Mouse (Mus musculus) megakaryocyte, embryonic 14.5 days (primary cell): ENCODE results near the gene Ubr3.

Experiments used
- FLI1 ChIP-seq: IDR thresholded peaks from 2 replicates; pipeline ENCODE4 v1.6.1; 2012; ENCODE audit warnings: low read length, inconsistent platforms, mixed read lengths
- GATA1 ChIP-seq: IDR thresholded peaks from 3 replicates; pipeline ENCODE4 v1.6.1; 2012; ENCODE audit warnings: mixed read lengths, low read length, inconsistent platforms, borderline replicate concordance

- TF ChIP-seq GATA1: 0 out of 3 replicates have a peak, but pooled peaks have one; percentile 39
- no peak for TF ChIP-seq FLI1
Observed at GRCm38 (mm10) chr2:69851427-69852058, 45.5 kb upstream of the Ubr3 start.
